Mouse (Mus musculus) liver, adult 2 months (tissue): Measurements from ENCODE around the gene Mast3.

Experiments
- CTCF ChIP-seq: fragments of 200-500 bp; IDR thresholded peaks from 2 replicates; pipeline ENCODE4 v1.5.1; 2011; ENCODE audit warnings: low read depth, low read length, control low read depth
- POLR2A ChIP-seq: fragments of 200-500 bp; IDR thresholded peaks from 2 replicates; pipeline ENCODE4 v1.6.1; 2011; ENCODE audit warnings: low read length, control low read depth; ENCODE audit not compliant: insufficient read depth; ENCODE audit errors: extremely low read depth

DNA sequence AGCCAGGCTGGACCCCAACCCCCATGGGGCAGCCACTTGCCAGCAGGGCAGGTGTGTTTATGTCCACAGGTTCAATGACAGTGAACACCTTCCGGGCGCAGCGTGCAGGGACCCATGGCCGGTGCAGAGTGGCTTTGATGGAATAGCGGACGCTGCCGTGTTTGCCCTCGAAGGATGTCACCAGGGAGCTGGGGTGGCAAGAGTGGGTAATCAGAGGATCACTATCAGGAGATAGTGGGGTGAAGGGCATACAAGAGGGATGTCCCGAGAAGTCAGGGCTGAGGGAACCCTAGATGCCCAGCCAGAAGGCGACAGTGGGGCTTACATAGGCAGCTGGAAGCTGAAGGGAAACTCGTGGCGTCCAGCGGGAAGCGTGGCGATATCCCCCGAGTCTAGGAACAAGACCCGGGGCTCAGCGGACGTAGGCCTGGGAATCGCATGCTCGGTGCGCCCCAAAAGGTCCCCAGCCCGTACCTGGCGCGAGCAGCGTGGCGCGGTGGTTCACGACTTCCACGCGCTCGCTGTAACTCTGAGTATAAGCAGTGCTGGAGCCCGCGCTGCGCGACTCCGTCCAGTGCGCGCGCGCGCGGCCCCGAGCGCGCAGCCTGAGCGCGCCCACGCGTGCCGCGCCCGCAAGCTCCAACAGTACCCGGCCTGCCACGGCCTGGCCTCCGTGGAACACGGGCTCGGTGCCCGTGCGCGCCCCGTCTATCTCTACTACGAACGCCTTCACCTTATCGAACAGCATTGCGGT lies 34.0 kb upstream of the Mast3 start:
- TF ChIP-seq POLR2A (0 out of 2 replicates have a peak, but pooled peaks have one; percentile 10), CTCF (no peak)
